Comparison of ENCODE assay signal across 24 mouse cellular contexts in genomic region chr6:82296673-82297328, GRCm38 (mm10).
DNase-seq lines count a peak whose midpoint lies in the region; ATAC-seq and TF ChIP-seq lines count a peak whose summit lies in the region.
"Had no signal": no experiment of that assay in that cellular context is flagged by ENCODE, and none has a peak within 500 bp of the region (broad histone marks: within the 10 kb centered on the region; RNA-seq: fewer than 3 reads in every experiment).

No protein-coding gene starts in this region.

- no peaks in the 10 kb centered on the region for H3K9me3 ChIP-seq in forebrain, embryonic 14.5 days (replicated peaks; ENCODE audit: control insufficient read depth, low read length)
- no peaks in the 10 kb centered on the region for H3K9me3 ChIP-seq in forebrain, embryonic 10.5 days
- no peaks in the 10 kb centered on the region for H3K9me3 ChIP-seq in hindbrain, postnatal 0 days (ENCODE audit: low read length)
- H3K9me3 ChIP-seq in intestine, embryonic 15.5 days: no peaks in the 10 kb centered on the region
- H3K9me3 ChIP-seq: embryonic facial prominence, embryonic 10.5 days; heart, embryonic 13.5 days; limb, embryonic 15.5 days; megakaryocyte, embryonic 14.5 days had no signal

- no peaks in the 10 kb centered on the region for H3K27me3 ChIP-seq in forebrain, embryonic 14.5 days (replicated peaks; ENCODE audit: control insufficient read depth, insufficient read depth, low read length)
- no peaks in the 10 kb centered on the region for H3K27me3 ChIP-seq in forebrain, embryonic 10.5 days (ENCODE audit: poor library complexity, severe bottlenecking)
- no peaks in the 10 kb centered on the region for H3K27me3 ChIP-seq in hindbrain, postnatal 0 days (ENCODE audit: insufficient read depth, low read length)
- no peaks in the 10 kb centered on the region for H3K27me3 ChIP-seq in intestine, embryonic 15.5 days (replicated peaks)
- H3K27me3 ChIP-seq: heart, embryonic 13.5 days; limb, embryonic 15.5 days; megakaryocyte, embryonic 14.5 days had no signal

- WGBS in forebrain, embryonic 14.5 days: 47% methylated on average over 4 of the region's 4 CpGs
- 94% methylated on average over 4 of the region's 4 CpGs for WGBS in forebrain, embryonic 10.5 days
- WGBS in hindbrain, postnatal 0 days: 28% methylated on average over 4 of the region's 4 CpGs
- 80% methylated on average over 4 of the region's 4 CpGs for WGBS in intestine, embryonic 15.5 days

- H3K4me3 ChIP-seq in forebrain, embryonic 14.5 days (ENCODE audit: low read depth, low read length): no peak overlapping the region
- H3K4me3 ChIP-seq in forebrain, embryonic 10.5 days: no peak overlapping the region
- no peak overlapping the region for H3K4me3 ChIP-seq in hindbrain, postnatal 0 days (ENCODE audit: low read length)
- no peak overlapping the region for H3K4me3 ChIP-seq in intestine, embryonic 15.5 days (replicated peaks)
- H3K4me3 ChIP-seq: embryonic facial prominence, embryonic 10.5 days; heart, adult 2 months; heart, embryonic 13.5 days; limb, embryonic 15.5 days; megakaryocyte, embryonic 14.5 days had no signal

- no peak overlapping the region for H3K4me2 ChIP-seq in forebrain, embryonic 14.5 days (ENCODE audit: low read length)
- no peak overlapping the region for H3K4me2 ChIP-seq in hindbrain, postnatal 0 days (ENCODE audit: low read depth, low read length)
- H3K4me2 ChIP-seq in intestine, embryonic 15.5 days (replicated peaks): no peak overlapping the region
- H3K4me2 ChIP-seq: heart, embryonic 13.5 days; limb, embryonic 15.5 days; lung, embryonic 14.5 days had no signal

- no peak overlapping the region for H3K27ac ChIP-seq in forebrain, embryonic 14.5 days (ENCODE audit: low read depth, low read length)
- H3K27ac ChIP-seq in forebrain, embryonic 10.5 days: no peak overlapping the region
- H3K27ac ChIP-seq in hindbrain, postnatal 0 days: no peak overlapping the region
- H3K27ac ChIP-seq in intestine, embryonic 15.5 days: no peak overlapping the region
- H3K27ac ChIP-seq: embryonic facial prominence, embryonic 10.5 days; heart, adult 2 months; heart, embryonic 13.5 days; limb, embryonic 15.5 days; liver, embryonic 14.5 days had no signal

- DNase-seq in forebrain, embryonic 14.5 days (ENCODE audit: low spot score): peak; percentile 31
- no peak for DNase-seq in forebrain, embryonic 10.5 days (ENCODE audit: extremely low spot score, low spot score)
- peak; percentile 36 for DNase-seq in retina, postnatal 1 day
- DNase-seq in retina, embryonic 14.5 days (ENCODE audit: low spot score): no peak
- peak; percentile 39 for DNase-seq in hindbrain, postnatal 0 days (ENCODE audit: low spot score)
- no peak for DNase-seq in cerebellum, adult 11 months
- DNase-seq: adrenal gland, postnatal 14 days; cerebellum, postnatal 10 days; gastrocnemius, postnatal 36 days; heart, adult 2 months; heart, postnatal 14 days; kidney, adult 2 months; kidney, postnatal 10 days; left cerebral cortex, postnatal 4 days; lung, embryonic 14.5 days; lung, postnatal 36 days had no signal

- ATAC-seq in forebrain, embryonic 14.5 days: peak; percentile 55
- ATAC-seq in hindbrain, postnatal 0 days: peak; percentile 64
- no peak for ATAC-seq in intestine, embryonic 15.5 days
- ATAC-seq: CD4-positive, CD25-positive, alpha-beta regulatory T cell, adult 4 months; inflammation-experienced regulatory T-cells, adult 6 months had no signal

- H3K9ac ChIP-seq in forebrain, embryonic 14.5 days (ENCODE audit: low read length): no peak overlapping the region
- no peak overlapping the region for H3K9ac ChIP-seq in hindbrain, postnatal 0 days (replicated peaks; ENCODE audit: low read length)
- H3K9ac ChIP-seq in intestine, embryonic 15.5 days: no peak overlapping the region
- H3K9ac ChIP-seq: heart, embryonic 13.5 days; limb, embryonic 15.5 days; liver, embryonic 14.5 days; lung, embryonic 14.5 days had no signal

- TF ChIP-seq CTCF in hindbrain, postnatal 0 days (IDR thresholded peaks at IDR 0.05; ENCODE audit: low read depth): no peak

- no peaks in the 10 kb centered on the region for H3K36me3 ChIP-seq in forebrain, embryonic 14.5 days (ENCODE audit: control insufficient read depth, insufficient read depth, low read length)
- no peaks in the 10 kb centered on the region for H3K36me3 ChIP-seq in forebrain, embryonic 10.5 days (replicated peaks)
- no peaks in the 10 kb centered on the region for H3K36me3 ChIP-seq in hindbrain, postnatal 0 days (ENCODE audit: insufficient read depth, low read length)
- H3K36me3 ChIP-seq in intestine, embryonic 15.5 days: no peaks in the 10 kb centered on the region
- H3K36me3 ChIP-seq: embryonic facial prominence, embryonic 10.5 days; heart, embryonic 13.5 days; limb, embryonic 15.5 days had no signal

- H3K4me1 ChIP-seq in forebrain, embryonic 14.5 days (ENCODE audit: control insufficient read depth, insufficient read depth, low read length): no peaks in the 10 kb centered on the region
- no peaks in the 10 kb centered on the region for H3K4me1 ChIP-seq in forebrain, embryonic 10.5 days
- H3K4me1 ChIP-seq in hindbrain, postnatal 0 days (ENCODE audit: insufficient read depth, low read length): no peaks in the 10 kb centered on the region
- no peaks in the 10 kb centered on the region for H3K4me1 ChIP-seq in intestine, embryonic 15.5 days (replicated peaks)
- H3K4me1 ChIP-seq: embryonic facial prominence, embryonic 10.5 days; heart, embryonic 13.5 days; limb, embryonic 15.5 days; megakaryocyte, embryonic 14.5 days had no signal

Comparison
In these comparisons a context has a peak if more than half of its experiments do, and no peak if none do; other contexts are left out.
1. DNase-seq: peak in forebrain, embryonic 14.5 days (single experiment), retina, postnatal 1 day (single experiment) and hindbrain, postnatal 0 days (single experiment); none in forebrain, embryonic 10.5 days (single experiment), retina, embryonic 14.5 days (single experiment) and cerebellum, adult 11 months (single experiment).